Mouse (Mus musculus) kidney, postnatal 0 days (tissue): Measurements from ENCODE around the gene Tcerg1l. TPM values are rescaled to one million over a fixed set of nuclear protein-coding genes. Genes with fewer than 3 reads are reported as not detected.

ENCODE experiments used
- ATAC-seq: fragments of 200-750 bp; cut with Nextera tagmentation; replicated peaks from 2 replicates; pipeline ENCODE4 v1.8.0; 2017; ENCODE audit warnings: low read depth, moderate number of reproducible peaks, moderate TSS enrichment, moderate library complexity; ENCODE audit not compliant: low FRiP score
- DNase-seq: peaks from one replicate; pipeline ENCODE4 v3.0.0-alpha.2; 2016; ENCODE audit warnings: low spot score
- H3K27ac ChIP-seq: fragments of 300-500 bp; sonication (generic); 2 replicates; pipeline ENCODE4 v1.5.1; 2014; ENCODE audit warnings: mild to moderate bottlenecking
- H3K27me3 ChIP-seq: fragments of 300-500 bp; sonication (generic); 2 replicates; pipeline ENCODE4 v1.6.1; 2014; ENCODE audit warnings: low read length, mixed read lengths; ENCODE audit not compliant: insufficient read depth
- H3K36me3 ChIP-seq: fragments of 300-500 bp; sonication (generic); 2 replicates; pipeline ENCODE4 v1.6.1; 2014; ENCODE audit warnings: low read length, mixed read lengths; ENCODE audit not compliant: insufficient read depth
- H3K4me1 ChIP-seq: fragments of 300-500 bp; sonication (generic); replicated peaks from 2 replicates; pipeline ENCODE4 v1.6.1; 2014; ENCODE audit warnings: antibody characterized with exemption, low read length, mixed read lengths; ENCODE audit not compliant: insufficient read depth
- H3K4me2 ChIP-seq: fragments of 300-500 bp; sonication (generic); 2 replicates; pipeline ENCODE4 v1.6.1; 2014; ENCODE audit warnings: mild to moderate bottlenecking, low read length, moderate library complexity, mixed read lengths
- H3K4me3 ChIP-seq: fragments of 300-500 bp; sonication (generic); replicated peaks from 2 replicates; pipeline ENCODE4 v1.5.1; 2014; ENCODE audit warnings: low read depth, low read length
- H3K9ac ChIP-seq: fragments of 300-500 bp; sonication (generic); 2 replicates; pipeline ENCODE4 v1.6.1; 2014; ENCODE audit warnings: low read depth, low read length
- H3K9me3 ChIP-seq: fragments of 300-500 bp; sonication (generic); replicated peaks from 2 replicates; pipeline ENCODE4 v1.6.1; 2016; ENCODE audit warnings: low read length, inconsistent platforms, mixed read lengths
- CTCF ChIP-seq: IDR thresholded peaks from 2 replicates; pipeline ENCODE4 v1.5.1; 2016; ENCODE audit warnings: antibody characterized with exemption, low read depth, mild to moderate bottlenecking, moderate library complexity
- WGBS: fragments of 180-500 bp; shearing (Covaris S2); extraction: QIAGEN DNeasy Blood & Tissue Kit; methylation state at CpG from one replicate; pipeline ENCODE4 v1.1.7; 2014; 5-methylcytosine and 5-hydroxymethylcytosine counted together
- polyA plus RNA-seq: library from polyadenylated mRNA; unstranded; fragments of >200 nt; fragmentation: Nextera tagmentation; extraction: Ambion mirVana; gene quantifications from 2 replicates; pipeline ENCODE4 v1.2.1, GENCODE M21; 2015

Tcerg1l gene
- polyA plus RNA-seq, 1 experiment from 2014 or later = 2.0 TPM

DNA sequence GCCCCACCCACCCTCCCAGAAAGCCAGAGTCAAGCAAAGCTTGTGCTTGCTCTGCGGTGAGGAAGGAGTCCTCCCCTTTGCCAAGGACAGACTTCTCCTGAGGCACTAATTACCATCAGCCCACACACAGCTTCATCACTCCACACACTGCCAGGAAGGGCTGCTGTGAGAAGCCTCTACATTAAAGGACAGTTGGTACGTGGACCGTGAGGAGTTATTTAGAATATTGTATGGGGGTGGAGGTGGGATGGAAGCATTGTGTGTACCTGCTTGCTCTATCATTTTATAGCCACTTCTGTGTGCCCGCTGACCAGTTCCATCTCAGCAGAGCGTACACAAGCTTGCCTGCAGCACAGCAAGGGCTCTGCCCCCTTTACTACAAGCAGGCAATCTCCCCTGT, 16.0 kb upstream of the Tcerg1l start:
- Histone ChIP-seq H3K36me3 (no peaks in the 10 kb centered on the region), H3K4me2 (no peak overlapping the region), H3K9ac (no peak overlapping the region), H3K9me3 (no peaks in the 10 kb centered on the region), H3K27ac (no peak overlapping the region), H3K4me3 (no peak overlapping the region), H3K27me3 (no peaks in the 10 kb centered on the region), H3K4me1 (no peaks in the 10 kb centered on the region)
- no peak for TF ChIP-seq CTCF
- DNase-seq (no peak), ATAC-seq (no peak)
- 67% methylated on average over 5 of the region's 5 CpGs for WGBS

DNA sequence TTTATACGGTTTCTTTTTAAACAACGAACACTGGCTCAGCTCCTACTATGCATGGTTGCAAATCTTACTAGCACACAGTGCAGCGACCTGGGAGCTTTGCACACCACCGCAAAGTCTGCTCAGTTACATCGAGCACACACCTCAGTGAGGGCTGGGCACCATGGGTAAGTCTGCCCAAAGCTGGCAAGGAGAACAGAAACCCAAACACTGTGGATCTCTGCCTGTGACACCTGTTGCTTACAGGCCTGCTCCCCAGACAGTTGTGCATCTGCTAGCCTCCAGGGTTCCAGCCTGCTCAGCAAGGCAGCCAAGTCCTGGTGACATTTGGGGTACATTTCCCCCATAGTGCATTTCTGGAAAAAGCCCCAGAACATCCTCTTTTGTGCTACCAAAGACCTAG, 4.1 kb upstream of the Tcerg1l start:
- Histone ChIP-seq H3K36me3 (no peaks in the 10 kb centered on the region), H3K4me3 (no peak overlapping the region), H3K27ac (no peak overlapping the region), H3K4me2 (no peak overlapping the region), H3K9ac (no peak overlapping the region), H3K27me3 (peaks cover 11% of the 10 kb centered on the region), H3K9me3 (no peaks in the 10 kb centered on the region), H3K4me1 (peaks cover 9% of the 10 kb centered on the region)
- no peak for ATAC-seq
- no peak for TF ChIP-seq CTCF
- DNase-seq = no peak
- 87% methylated on average over 5 of the region's 5 CpGs for WGBS

DNA sequence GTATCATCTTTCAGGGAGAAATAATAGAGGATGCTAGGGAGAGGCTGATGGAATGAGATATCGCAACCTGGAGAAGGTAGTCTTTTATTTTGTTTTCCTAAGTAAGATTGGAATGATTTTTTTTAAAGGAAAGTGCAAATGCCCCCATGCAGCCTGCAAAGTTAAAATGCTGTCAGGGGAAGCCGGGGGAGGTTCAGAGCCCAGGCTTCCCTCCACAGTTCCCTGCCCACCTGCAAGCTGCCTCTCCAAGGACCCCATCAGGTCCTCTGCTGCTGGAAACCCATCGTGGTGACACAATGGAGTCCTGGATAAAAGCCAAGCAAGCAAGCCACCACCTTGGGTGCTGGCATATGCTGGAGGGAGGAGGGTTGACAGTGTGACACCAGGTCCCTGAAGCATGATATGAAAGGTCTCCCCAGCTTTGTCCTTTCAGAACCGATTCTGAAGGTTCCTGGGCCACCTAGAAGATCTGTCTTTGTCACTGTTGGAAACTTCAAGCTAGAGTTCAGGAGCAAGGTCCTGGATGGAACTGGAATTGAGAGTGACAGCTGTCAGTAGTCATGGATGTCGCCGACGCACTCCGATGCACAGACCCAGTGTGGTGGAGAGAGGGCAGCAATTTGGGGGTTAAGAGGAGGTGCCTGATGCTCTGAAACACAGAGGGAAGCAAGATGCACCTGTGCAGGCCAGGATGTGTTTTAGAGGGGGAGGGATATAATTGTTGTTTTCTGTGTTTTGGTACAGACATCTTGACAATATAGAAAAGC, 3.2 kb upstream of the Tcerg1l start:
- Histone ChIP-seq H3K4me3 (no peak overlapping the region), H3K4me1 (peaks cover 9% of the 10 kb centered on the region), H3K27ac (no peak overlapping the region), H3K9ac (no peak overlapping the region), H3K36me3 (no peaks in the 10 kb centered on the region), H3K9me3 (no peaks in the 10 kb centered on the region), H3K27me3 (peaks cover 14% of the 10 kb centered on the region), H3K4me2 (no peak overlapping the region)
- 67% methylated on average over 8 of the region's 8 CpGs for WGBS
- peak; percentile 11 for DNase-seq
- TF ChIP-seq CTCF = no peak
- ATAC-seq = no peak

DNA sequence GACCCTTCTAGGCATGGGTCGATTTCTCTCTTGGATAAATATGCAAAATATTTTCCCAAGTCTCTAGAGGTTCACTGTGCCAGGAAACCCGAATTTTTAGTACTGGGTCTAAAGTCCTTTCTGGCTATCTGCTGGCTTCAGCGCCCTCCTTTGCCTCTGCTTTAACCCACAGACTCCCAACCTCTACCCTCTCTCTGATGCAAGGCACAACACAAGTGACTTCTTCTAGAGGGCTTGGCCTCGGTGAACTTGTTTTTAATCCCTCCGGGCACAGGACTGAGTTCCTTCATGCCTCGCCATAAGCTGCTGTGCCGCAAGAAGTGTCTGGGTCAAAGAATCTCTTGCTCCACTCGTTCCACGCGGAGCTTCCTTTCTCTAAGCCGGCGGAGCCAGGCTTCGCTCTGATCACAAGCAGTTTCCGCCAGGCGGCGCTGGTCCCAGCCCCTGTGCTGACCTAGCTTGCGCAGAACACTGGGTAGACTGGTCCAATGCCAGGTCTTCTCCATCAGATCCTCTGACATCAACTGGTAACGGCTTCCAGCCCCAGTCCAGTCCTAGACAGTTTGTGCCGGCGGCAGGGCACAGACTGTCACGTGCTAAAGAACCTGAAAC, 758 bp upstream of the Tcerg1l start:
- no peak overlapping the region for H3K9ac ChIP-seq
- no peaks in the 10 kb centered on the region for H3K9me3 ChIP-seq
- DNase-seq (peak; percentile 67), ATAC-seq (no peak; the same call in 1 of the 2 replicates)
- peaks cover 9% of the 10 kb centered on the region for H3K4me1 ChIP-seq
- no peak overlapping the region for H3K27ac ChIP-seq
- peaks cover 14% of the 10 kb centered on the region for H3K27me3 ChIP-seq
- peak overlapping the region; percentile 89 for H3K4me2 ChIP-seq
- H3K36me3 ChIP-seq = no peaks in the 10 kb centered on the region
- WGBS = 3% methylated on average over 21 of the region's 21 CpGs
- H3K4me3 ChIP-seq = peak overlapping the region; percentile 43
- peak; percentile 74 for TF ChIP-seq CTCF

DNA sequence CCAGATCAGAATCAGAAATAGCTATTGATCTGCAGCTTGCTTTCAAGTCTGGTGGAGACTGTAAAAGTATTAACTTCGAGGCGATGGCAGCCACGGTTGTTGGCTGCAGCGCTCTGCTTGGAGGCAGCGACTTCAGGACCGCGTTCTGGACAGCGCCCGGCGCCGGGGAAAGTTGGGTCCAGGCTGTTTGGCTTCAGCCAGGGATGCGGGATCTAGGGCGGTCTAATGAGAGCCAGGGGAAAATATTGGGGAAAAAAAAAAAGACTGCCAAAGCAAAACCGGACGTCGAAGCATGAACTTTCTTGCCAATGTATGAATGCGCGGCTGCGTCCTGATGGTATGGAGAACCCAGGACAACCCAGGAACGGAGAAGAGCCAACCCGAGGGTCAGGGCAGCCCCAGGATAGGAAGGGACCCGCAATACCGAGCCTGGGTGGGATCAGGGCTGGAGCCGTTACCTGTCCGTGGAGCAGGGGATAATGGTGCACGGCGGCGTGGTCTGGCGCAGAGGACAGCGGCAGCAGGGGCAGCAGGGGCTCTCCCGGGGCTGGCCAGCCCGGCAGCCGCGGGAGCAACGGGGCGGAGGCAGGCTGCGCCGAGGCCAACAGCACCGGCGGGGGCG, 556 bp downstream of the Tcerg1l start:
- H3K4me3 ChIP-seq = peak overlapping the region; percentile 43
- H3K4me2 ChIP-seq = peak overlapping the region; percentile 89
- no peaks in the 10 kb centered on the region for H3K36me3 ChIP-seq
- peaks cover 14% of the 10 kb centered on the region for H3K27me3 ChIP-seq
- no peak for TF ChIP-seq CTCF
- ATAC-seq = no peak
- H3K4me1 ChIP-seq = peaks cover 9% of the 10 kb centered on the region
- H3K9ac ChIP-seq = no peak overlapping the region
- DNase-seq = peak; percentile 84
- WGBS = under 1% methylated on average over 41 of the region's 41 CpGs
- no peaks in the 10 kb centered on the region for H3K9me3 ChIP-seq
- H3K27ac ChIP-seq = no peak overlapping the region

DNA sequence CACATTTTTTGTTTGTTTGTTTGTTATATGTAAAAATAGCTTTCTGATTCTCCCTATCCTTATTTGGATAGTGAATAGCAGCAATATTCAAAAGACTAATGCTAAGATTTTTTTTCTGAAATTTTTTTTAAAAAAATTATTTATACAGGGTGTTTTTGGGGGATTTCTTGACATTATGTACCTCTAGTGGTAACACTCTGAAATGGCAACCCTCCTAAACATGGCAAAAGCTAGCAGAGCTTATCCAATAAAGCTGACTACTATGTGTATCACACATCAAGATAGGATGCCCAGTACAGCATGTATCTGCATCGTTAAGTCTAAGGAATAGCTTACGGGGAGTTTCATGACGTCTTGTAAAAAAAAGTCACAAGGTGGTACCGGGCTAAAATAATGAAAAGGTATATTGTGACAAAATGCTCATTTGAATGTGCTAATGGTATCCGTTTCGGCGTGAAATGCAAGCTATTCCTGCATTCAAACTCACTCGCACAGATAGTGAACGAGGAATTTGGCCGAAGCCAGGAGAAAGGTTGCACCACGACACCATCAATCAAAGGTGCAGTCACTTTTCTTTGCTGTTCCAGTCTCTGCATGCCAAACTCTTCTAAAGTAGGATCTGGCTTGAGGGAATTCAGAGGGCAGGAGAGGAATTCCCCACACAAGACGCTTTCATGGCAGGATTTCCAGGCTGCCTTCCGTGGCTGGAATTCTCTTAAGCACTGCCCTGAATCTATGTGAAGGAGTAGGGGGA, 1.2 kb downstream of the Tcerg1l start:
- no peak for TF ChIP-seq CTCF
- Histone ChIP-seq H3K4me3 (no peak overlapping the region), H3K9ac (no peak overlapping the region), H3K27me3 (peaks cover 14% of the 10 kb centered on the region), H3K9me3 (no peaks in the 10 kb centered on the region), H3K36me3 (no peaks in the 10 kb centered on the region), H3K4me1 (peaks cover 9% of the 10 kb centered on the region), H3K4me2 (no peak overlapping the region), H3K27ac (no peak overlapping the region)
- WGBS = 49% methylated on average over 13 of the region's 13 CpGs
- ATAC-seq = no peak
- DNase-seq = no peak
